Mouse (Mus musculus): Measurements from ENCODE around the gene Clec3a. TPM values are rescaled to one million over a fixed set of nuclear protein-coding genes. Genes with fewer than 3 reads are reported as not detected.

Clec3a gene
- polyA plus RNA-seq, 1 experiment from 2014 or later: 0.66 TPM

- ATAC-seq (ENCODE audit: insufficient read depth, low FRiP score): no peak
- no peaks in the 10 kb centered on the region for H3K27me3 ChIP-seq (ENCODE audit: control insufficient read depth, insufficient read depth, low read length)
- no peak overlapping the region for H3K4me2 ChIP-seq (ENCODE audit: low read depth, low read length)
- no peaks in the 10 kb centered on the region for H3K4me1 ChIP-seq (ENCODE audit: control insufficient read depth, insufficient read depth, low read length)
- H3K9ac ChIP-seq (ENCODE audit: low read length): no peak overlapping the region
- no peak overlapping the region for H3K4me3 ChIP-seq (replicated peaks; ENCODE audit: low read length)
- H3K9me3 ChIP-seq (replicated peaks; ENCODE audit: control insufficient read depth, low read length): 0 out of 2 replicates have a peak, but pooled peaks cover 3% of the 10 kb centered on the region
- WGBS: 82% methylated on average over 10 of the region's 10 CpGs
- no peaks in the 10 kb centered on the region for H3K36me3 ChIP-seq (ENCODE audit: control insufficient read depth, insufficient read depth, low read length)
- H3K27ac ChIP-seq (ENCODE audit: low read length): no peak overlapping the region
These were observed 51.3 kb downstream of the Clec3a start for GRCm38 (mm10) chr8:114469208-114469590.

DNA sequence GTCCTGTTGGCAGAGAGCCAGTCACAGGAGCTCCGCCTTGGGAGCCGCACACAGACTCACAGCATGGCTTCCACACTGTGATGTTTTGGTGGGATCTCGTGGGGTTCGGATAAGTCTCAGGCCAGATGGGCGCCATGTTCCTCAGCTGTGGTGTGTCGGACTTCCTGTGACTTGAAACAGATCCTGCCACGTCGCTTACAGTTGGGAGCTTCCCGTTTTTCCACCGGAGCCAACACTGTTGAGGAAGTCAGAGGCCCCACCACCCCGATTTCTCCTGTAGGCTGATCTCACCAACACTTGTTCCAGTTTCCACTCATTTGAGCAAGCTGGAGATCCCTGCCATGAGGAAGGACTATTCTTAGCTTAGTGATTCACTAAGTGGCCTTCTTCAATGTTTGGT is 55.7 kb downstream of the Clec3a start:
- no peaks in the 10 kb centered on the region for H3K36me3 ChIP-seq (ENCODE audit: control insufficient read depth, insufficient read depth, low read length)
- 83% methylated on average over 11 of the region's 11 CpGs for WGBS

More for the DNA sequence above, 55.7 kb downstream of the Clec3a start:
- H3K9me3 ChIP-seq (replicated peaks; ENCODE audit: control insufficient read depth, low read length): 0 out of 2 replicates have a peak, but pooled peaks cover 3% of the 10 kb centered on the region
- no peak overlapping the region for H3K9ac ChIP-seq (ENCODE audit: low read length)
- peaks cover 5% of the 10 kb centered on the region for H3K4me1 ChIP-seq (ENCODE audit: control insufficient read depth, insufficient read depth, low read length)
- no peak overlapping the region for H3K27ac ChIP-seq (ENCODE audit: low read length)
- H3K4me3 ChIP-seq (replicated peaks; ENCODE audit: low read length): no peak overlapping the region
- no peaks in the 10 kb centered on the region for H3K27me3 ChIP-seq (ENCODE audit: control insufficient read depth, insufficient read depth, low read length)
- ATAC-seq (ENCODE audit: insufficient read depth, low FRiP score): no peak
- no peak overlapping the region for H3K4me2 ChIP-seq (ENCODE audit: low read depth, low read length)

Other genes starting within 250 kb of the Clec3a start
- gene Vat1l, start 212.5 kb upstream of the Clec3a start, polyA plus RNA-seq (2015; fragmentation: Nextera tagmentation; extraction: Ambion mirVana): 3.2 and 3.3 TPM in 2 replicates
- gene Wwox, start 21.6 kb downstream of the Clec3a start, polyA plus RNA-seq (2015; fragmentation: Nextera tagmentation; extraction: Ambion mirVana): 12.9 and 15.2 TPM in 2 replicates